Mouse (Mus musculus): ENCODE measurements at regions not wholly inside any gene's neighbourhood (a gene's known extent, or its start where the extent isn't known, plus 50 kb on each side); places are given as distances from the start of the nearest gene placed in this dataset.

GRCm38 (mm10) chrX:14960294-14960693 is 749.3 kb downstream of the H2al1n start:
- 66% methylated on average over 2 of the region's 2 CpGs for WGBS

GRCm38 (mm10) chrX:15007023-15007422 is 796.1 kb downstream of the H2al1n start:
- no peaks in the 10 kb centered on the region for H3K36me3 ChIP-seq (ENCODE audit: control insufficient read depth, insufficient read depth, low read length)
- no peak overlapping the region for H3K4me3 ChIP-seq (ENCODE audit: insufficient read depth, low read depth, low read length)
- H3K27ac ChIP-seq (ENCODE audit: insufficient read depth, low read depth, low read length), result no peak overlapping the region
- no peak for TF ChIP-seq POLR2A (IDR thresholded peaks at IDR 0.05; ENCODE audit: low read depth, low read length)
- no peak for TF ChIP-seq CTCF (conservative IDR thresholded peaks at IDR 0.05; ENCODE audit: insufficient read depth, insufficient read length, low read depth, low read length)
- no peaks in the 10 kb centered on the region for H3K4me1 ChIP-seq (ENCODE audit: control insufficient read depth, insufficient read depth, low read length)
- H3K27me3 ChIP-seq (replicated peaks; ENCODE audit: control insufficient read depth, insufficient read depth, low read length), result no peaks in the 10 kb centered on the region
- whole genome bisulfite sequencing, result 87% methylated on average over 2 of the region's 2 CpGs
- no peak for DNase-seq

More at GRCm38 (mm10) chrX:14960294-14960693, 749.3 kb downstream of the H2al1n start:
- no peaks in the 10 kb centered on the region for H3K4me1 ChIP-seq (ENCODE audit: control insufficient read depth, insufficient read depth, low read length)
- no peaks in the 10 kb centered on the region for H3K36me3 ChIP-seq (ENCODE audit: control insufficient read depth, insufficient read depth, low read length)
- TF ChIP-seq POLR2A (IDR thresholded peaks at IDR 0.05; ENCODE audit: low read depth, low read length) (no peak), CTCF (conservative IDR thresholded peaks at IDR 0.05; ENCODE audit: insufficient read depth, insufficient read length, low read depth, low read length) (no peak)
- no peak overlapping the region for H3K27ac ChIP-seq (ENCODE audit: insufficient read depth, low read depth, low read length)
- H3K27me3 ChIP-seq (replicated peaks; ENCODE audit: control insufficient read depth, insufficient read depth, low read length), result no peaks in the 10 kb centered on the region
- no peak overlapping the region for H3K4me3 ChIP-seq (ENCODE audit: insufficient read depth, low read depth, low read length)
- DNase-seq, result peak; percentile 16
